Mouse (Mus musculus): Measurements from ENCODE around the gene Ryr3. TPM values are rescaled to one million over a fixed set of nuclear protein-coding genes. Genes with fewer than 3 reads are reported as not detected.

Ryr3 gene
- polyA plus RNA-seq, 1 experiment from 2014 or later = 0.10 TPM

GRCm38 (mm10) chr2:112910579-112910978, 306.3 kb downstream of the Ryr3 start:
- Histone ChIP-seq H3K9ac (replicated peaks) (no peak overlapping the region), H3K9me3 (no peaks in the 10 kb centered on the region), H3K4me2 (no peak overlapping the region), H3K36me3 (no peaks in the 10 kb centered on the region), H3K4me1 (replicated peaks) (no peaks in the 10 kb centered on the region), H3K4me3 (replicated peaks) (no peak overlapping the region), H3K27ac (no peak overlapping the region), H3K27me3 (no peaks in the 10 kb centered on the region)
- WGBS = 83% methylated on average over 4 of the region's 4 CpGs
- ATAC-seq (ENCODE audit: insufficient number of reproducible peaks, insufficient read depth, low FRiP score, low TSS enrichment, low read depth) = no peak

GRCm38 (mm10) chr2:112909142-112909541, 307.8 kb downstream of the Ryr3 start:
- no peak overlapping the region for H3K9ac ChIP-seq (replicated peaks)
- H3K4me3 ChIP-seq (replicated peaks) = no peak overlapping the region
- 81% methylated on average over 4 of the region's 4 CpGs for WGBS
- H3K4me2 ChIP-seq = no peak overlapping the region
- no peaks in the 10 kb centered on the region for H3K36me3 ChIP-seq
- ATAC-seq (ENCODE audit: insufficient number of reproducible peaks, insufficient read depth, low FRiP score, low TSS enrichment, low read depth) = no peak
- no peak overlapping the region for H3K27ac ChIP-seq
- no peaks in the 10 kb centered on the region for H3K4me1 ChIP-seq (replicated peaks)
- no peaks in the 10 kb centered on the region for H3K27me3 ChIP-seq
- no peaks in the 10 kb centered on the region for H3K9me3 ChIP-seq

- 77% methylated on average over 5 of the region's 5 CpGs for WGBS
- ATAC-seq (ENCODE audit: insufficient number of reproducible peaks, insufficient read depth, low FRiP score, low TSS enrichment, low read depth) = no peak
- Histone ChIP-seq H3K4me1 (replicated peaks) (no peaks in the 10 kb centered on the region), H3K4me3 (replicated peaks) (no peak overlapping the region), H3K27me3 (no peaks in the 10 kb centered on the region), H3K4me2 (no peak overlapping the region), H3K9me3 (no peaks in the 10 kb centered on the region), H3K36me3 (no peaks in the 10 kb centered on the region), H3K9ac (replicated peaks) (no peak overlapping the region), H3K27ac (no peak overlapping the region)
Measured at GRCm38 (mm10) chr2:112900747-112901146, 316.1 kb downstream of the Ryr3 start.

- H3K4me3 ChIP-seq (replicated peaks) = no peak overlapping the region
- H3K4me2 ChIP-seq = no peak overlapping the region
- H3K4me1 ChIP-seq (replicated peaks) = no peaks in the 10 kb centered on the region
- 73% methylated on average over 4 of the region's 4 CpGs for WGBS
- H3K9me3 ChIP-seq = no peaks in the 10 kb centered on the region
- no peaks in the 10 kb centered on the region for H3K27me3 ChIP-seq
- no peak overlapping the region for H3K9ac ChIP-seq (replicated peaks)
- no peak overlapping the region for H3K27ac ChIP-seq
- no peak for ATAC-seq (ENCODE audit: insufficient number of reproducible peaks, insufficient read depth, low FRiP score, low TSS enrichment, low read depth)
- no peaks in the 10 kb centered on the region for H3K36me3 ChIP-seq
Measured at GRCm38 (mm10) chr2:112884456-112885114, 332.3 kb downstream of the Ryr3 start.

- no peak for ATAC-seq (ENCODE audit: insufficient number of reproducible peaks, insufficient read depth, low FRiP score, low TSS enrichment, low read depth)
- 90% methylated on average over 2 of the region's 2 CpGs for WGBS
- no peaks in the 10 kb centered on the region for H3K27me3 ChIP-seq
- H3K4me2 ChIP-seq = no peak overlapping the region
- no peaks in the 10 kb centered on the region for H3K4me1 ChIP-seq (replicated peaks)
- H3K4me3 ChIP-seq (replicated peaks) = no peak overlapping the region
- H3K27ac ChIP-seq = no peak overlapping the region
- H3K36me3 ChIP-seq = no peaks in the 10 kb centered on the region
- H3K9me3 ChIP-seq = no peaks in the 10 kb centered on the region
- no peak overlapping the region for H3K9ac ChIP-seq (replicated peaks)
Measured at GRCm38 (mm10) chr2:112881805-112882204, 335.1 kb downstream of the Ryr3 start.

- Histone ChIP-seq H3K27me3 (no peaks in the 10 kb centered on the region), H3K4me1 (replicated peaks) (no peaks in the 10 kb centered on the region), H3K4me3 (replicated peaks) (no peak overlapping the region), H3K9me3 (no peaks in the 10 kb centered on the region), H3K4me2 (no peak overlapping the region), H3K9ac (replicated peaks) (no peak overlapping the region), H3K36me3 (no peaks in the 10 kb centered on the region), H3K27ac (no peak overlapping the region)
- WGBS = 85% methylated on average over 1 of the region's 1 CpGs
- no peak for ATAC-seq (ENCODE audit: insufficient number of reproducible peaks, insufficient read depth, low FRiP score, low TSS enrichment, low read depth)
Measured at GRCm38 (mm10) chr2:112881376-112881775, 335.5 kb downstream of the Ryr3 start.

GRCm38 (mm10) chr2:112877404-112877803, 339.5 kb downstream of the Ryr3 start:
- no peak overlapping the region for H3K4me2 ChIP-seq
- ATAC-seq (ENCODE audit: insufficient number of reproducible peaks, insufficient read depth, low FRiP score, low TSS enrichment, low read depth) = no peak
- H3K4me1 ChIP-seq (replicated peaks) = no peaks in the 10 kb centered on the region
- H3K36me3 ChIP-seq = no peaks in the 10 kb centered on the region
- H3K4me3 ChIP-seq (replicated peaks) = no peak overlapping the region
- H3K27me3 ChIP-seq = no peaks in the 10 kb centered on the region
- no peak overlapping the region for H3K9ac ChIP-seq (replicated peaks)
- WGBS = 72% methylated on average over 3 of the region's 3 CpGs
- H3K9me3 ChIP-seq = no peaks in the 10 kb centered on the region
- no peak overlapping the region for H3K27ac ChIP-seq

GRCm38 (mm10) chr2:112866043-112866551, 350.8 kb downstream of the Ryr3 start:
- H3K4me2 ChIP-seq = no peak overlapping the region
- H3K4me1 ChIP-seq (replicated peaks) = no peaks in the 10 kb centered on the region
- no peaks in the 10 kb centered on the region for H3K36me3 ChIP-seq
- 83% methylated on average over 2 of the region's 2 CpGs for WGBS
- no peaks in the 10 kb centered on the region for H3K27me3 ChIP-seq
- ATAC-seq (ENCODE audit: insufficient number of reproducible peaks, insufficient read depth, low FRiP score, low TSS enrichment, low read depth) = no peak
- no peak overlapping the region for H3K4me3 ChIP-seq (replicated peaks)
- H3K9me3 ChIP-seq = no peaks in the 10 kb centered on the region
- H3K9ac ChIP-seq (replicated peaks) = no peak overlapping the region
- no peak overlapping the region for H3K27ac ChIP-seq

- WGBS = 93% methylated on average over 4 of the region's 4 CpGs
- Histone ChIP-seq H3K4me1 (replicated peaks) (no peaks in the 10 kb centered on the region), H3K9ac (replicated peaks) (no peak overlapping the region), H3K36me3 (no peaks in the 10 kb centered on the region), H3K9me3 (no peaks in the 10 kb centered on the region), H3K4me3 (replicated peaks) (no peak overlapping the region), H3K27ac (no peak overlapping the region), H3K4me2 (no peak overlapping the region), H3K27me3 (no peaks in the 10 kb centered on the region)
- ATAC-seq (ENCODE audit: insufficient number of reproducible peaks, insufficient read depth, low FRiP score, low TSS enrichment, low read depth) = no peak
Measured at GRCm38 (mm10) chr2:112861792-112862191, 355.1 kb downstream of the Ryr3 start.

GRCm38 (mm10) chr2:112845583-112846512, 371.0 kb downstream of the Ryr3 start:
- Histone ChIP-seq H3K4me3 (replicated peaks) (no peak overlapping the region), H3K4me1 (replicated peaks) (no peaks in the 10 kb centered on the region), H3K9ac (replicated peaks) (no peak overlapping the region), H3K27me3 (no peaks in the 10 kb centered on the region), H3K9me3 (peaks cover 6% of the 10 kb centered on the region; the same call in 1 of the 2 replicates), H3K4me2 (no peak overlapping the region), H3K27ac (no peak overlapping the region), H3K36me3 (no peaks in the 10 kb centered on the region)
- ATAC-seq (ENCODE audit: insufficient number of reproducible peaks, insufficient read depth, low FRiP score, low TSS enrichment, low read depth) = no peak
- WGBS = 68% methylated on average over 4 of the region's 4 CpGs

GRCm38 (mm10) chr2:112842877-112843276, 374.0 kb downstream of the Ryr3 start:
- H3K9ac ChIP-seq (replicated peaks) = no peak overlapping the region
- no peak overlapping the region for H3K4me3 ChIP-seq (replicated peaks)
- ATAC-seq (ENCODE audit: insufficient number of reproducible peaks, insufficient read depth, low FRiP score, low TSS enrichment, low read depth) = no peak
- H3K27ac ChIP-seq = no peak overlapping the region
- no peaks in the 10 kb centered on the region for H3K36me3 ChIP-seq
- H3K4me1 ChIP-seq (replicated peaks) = no peaks in the 10 kb centered on the region
- no peaks in the 10 kb centered on the region for H3K9me3 ChIP-seq
- 24% methylated on average over 3 of the region's 3 CpGs for WGBS
- no peak overlapping the region for H3K4me2 ChIP-seq
- no peaks in the 10 kb centered on the region for H3K27me3 ChIP-seq
